Mouse (Mus musculus) liver, postnatal 0 days (tissue): ENCODE measurements around the gene Ugt1a5.

Experiments used
- CTCF ChIP-seq: sonication (generic); IDR thresholded peaks from 2 replicates; pipeline ENCODE4 v1.5.1; 2016; ENCODE audit warnings: antibody characterized with exemption, low read depth
- EP300 ChIP-seq: IDR thresholded peaks from 2 replicates; pipeline ENCODE4 v1.6.1; 2016; ENCODE audit warnings: antibody characterized with exemption, low read depth, mild to moderate bottlenecking

- TF ChIP-seq CTCF (no peak), EP300 (no peak)
These were observed 71.5 kb downstream of the Ugt1a5 start for GRCm38 (mm10) chr1:88237311-88237710.
